Mouse (Mus musculus) small intestine, adult 2 months (tissue): ENCODE measurements around the gene Olfr550.

Experiments used
- CTCF ChIP-seq: fragments of 200-500 bp; IDR thresholded peaks from 2 replicates; pipeline ENCODE4 v1.5.1; 2012; ENCODE audit warnings: low read depth, mild to moderate bottlenecking, control low read depth, inconsistent platforms, low read length, moderate library complexity, mixed read lengths; ENCODE audit not compliant: insufficient replicate concordance, insufficient read length; ENCODE audit errors: extremely low read depth
- POLR2A ChIP-seq: fragments of 200-500 bp; IDR thresholded peaks from 2 replicates; pipeline ENCODE4 v1.6.1; 2012; ENCODE audit warnings: low read depth, mild to moderate bottlenecking, control low read depth, inconsistent platforms, low read length, moderate library complexity

GRCm38 (mm10) chr7:102618118-102618517, 46.9 kb downstream of the Olfr550 start, which contains the start of gene Olfr553:
- TF ChIP-seq CTCF, result no peak
- TF ChIP-seq POLR2A, result no peak
